Mouse (Mus musculus): Measurements from ENCODE around the gene Cd3d.

DNA sequence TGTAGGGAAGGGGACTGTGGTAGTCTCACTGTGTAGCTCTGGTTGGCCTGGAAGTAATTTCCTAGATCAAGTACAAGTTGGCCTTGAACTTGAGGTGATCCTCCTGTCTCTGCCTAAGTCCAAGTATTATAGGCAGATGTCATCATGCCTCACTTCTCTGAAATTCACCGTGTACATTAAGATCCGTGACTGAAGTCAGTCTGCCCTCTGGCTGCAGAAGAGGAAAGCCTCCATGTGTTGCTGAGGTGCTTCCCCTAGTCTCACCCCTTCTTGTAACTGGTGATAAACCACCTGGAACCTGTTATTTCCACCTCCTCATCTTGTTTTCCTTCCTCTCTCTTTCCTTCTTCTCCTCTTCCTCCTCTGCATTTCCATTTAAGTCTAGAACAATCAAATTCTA is 33.3 kb downstream of the Cd3d start:
- no peak for TF ChIP-seq CTCF (IDR thresholded peaks at IDR 0.05; ENCODE audit: low read depth)
- no peak for TF ChIP-seq EP300 (IDR thresholded peaks at IDR 0.05; ENCODE audit: low read depth)
